Mouse (Mus musculus) embryo, embryonic 9.5 days (tissue): ENCODE measurements at regions not wholly inside any gene's neighbourhood (a gene's known extent, or its start where the extent isn't known, plus 50 kb on each side); places are given as distances from the start of the nearest gene placed in this dataset.
"Not testable (repeated sequence)": the region's sequence is repeated elsewhere in the genome, so short reads cannot be mapped to it uniquely, and the experiment has no call there.

Experiments
- DNase-seq: peaks from one replicate; pipeline ENCODE4 v3.0.0-alpha.2; 2017; ENCODE audit errors: extremely low spot score

GRCm38 (mm10) chr1:8097046-8097445, 3289.4 kb downstream of the Gm37988 start:
- no peak for DNase-seq

- peak; percentile 71 for DNase-seq
These were observed 3290.9 kb upstream of the A830018L16Rik start for GRCm38 (mm10) chr1:8123021-8123420.

GRCm38 (mm10) chr1:8134434-8135433, 3279.2 kb upstream of the A830018L16Rik start:
- DNase-seq, result not testable (repeated sequence)

GRCm38 (mm10) chr1:8142583-8142982, 3271.3 kb upstream of the A830018L16Rik start:
- no peak for DNase-seq

GRCm38 (mm10) chr1:8173196-8173595, 3240.7 kb upstream of the A830018L16Rik start:
- no peak for DNase-seq
